Mouse (Mus musculus): ENCODE data around the gene Ptch2.

DNA sequence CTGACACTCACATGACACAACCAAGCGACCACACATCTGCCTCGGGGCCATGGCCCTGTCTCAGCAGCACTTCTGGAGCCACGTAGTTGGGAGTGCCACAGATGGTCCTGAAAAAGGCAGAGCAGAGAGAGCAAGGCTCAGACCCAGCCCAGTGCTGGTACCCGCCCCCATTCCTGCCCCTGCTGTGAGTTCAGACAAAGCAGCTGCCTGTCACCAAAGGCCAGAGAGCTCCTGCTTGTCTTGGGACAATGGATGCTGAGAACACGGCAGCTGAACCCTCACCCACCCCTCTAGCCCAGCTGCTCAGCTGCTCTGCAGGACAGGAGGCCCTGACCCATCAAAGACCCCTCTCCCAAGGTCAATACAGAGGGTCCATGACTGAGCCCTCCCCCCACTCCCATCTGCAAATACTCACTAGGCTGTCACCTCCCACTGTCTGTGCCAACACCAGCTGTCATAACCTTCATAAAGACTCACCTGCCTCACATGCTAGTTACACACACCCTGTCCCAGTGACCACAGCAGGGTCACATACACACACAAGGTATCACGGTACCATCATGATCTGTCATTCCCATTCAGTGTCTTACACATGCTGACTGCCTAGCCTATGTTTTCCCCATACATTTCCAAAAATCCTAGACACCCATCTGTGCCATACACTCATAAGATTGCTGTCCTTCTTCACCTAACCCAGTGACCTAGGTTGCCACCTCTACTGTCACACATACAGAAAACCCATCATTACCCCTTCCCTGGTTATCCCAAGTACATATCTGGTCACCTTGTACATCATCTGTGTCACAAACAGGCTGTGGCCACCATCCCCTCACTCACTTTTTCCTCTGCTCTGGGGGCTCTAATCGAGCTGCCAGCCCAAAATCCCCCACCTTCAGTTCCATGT, 36.3 kb downstream of the Ptch2 start:
- TF ChIP-seq CTCF (IDR thresholded peaks at IDR 0.05; ENCODE audit: low read depth, low read length): no peak
- no peak for TF ChIP-seq POLR2A (IDR thresholded peaks at IDR 0.05; ENCODE audit: insufficient read depth, low read length)

All from ES-Bruce4 (cell line).